Mouse (Mus musculus) spleen, postnatal 10 days (tissue): Measurements from ENCODE around the gene P2ry10b.

Experiments
- DNase-seq, 2 experiments: peaks; one replicate each; pipeline ENCODE4 v3.0.0; 2021 to 2022; ENCODE audit warnings: low spot score in 2 of 2

The P2ry10b gene

GRCm38 (mm10) chrX:107148681-107149080 is at the start of gene P2ry10b:
Gene P2ry10b (plus strand): TSS chrX:107148927.
- no peak for DNase-seq

GRCm38 (mm10) chrX:107116333-107116732 is 32.4 kb upstream of the P2ry10b start:
- no peak for DNase-seq

- no peak for DNase-seq
Measured at GRCm38 (mm10) chrX:107116987-107117386, 31.7 kb upstream of the P2ry10b start.

GRCm38 (mm10) chrX:107143184-107143583 is 5.5 kb upstream of the P2ry10b start:
- DNase-seq: no peak

GRCm38 (mm10) chrX:107143930-107144329 is 4.8 kb upstream of the P2ry10b start:
- DNase-seq: no peak

- DNase-seq: no peak
Measured at GRCm38 (mm10) chrX:107149391-107149993, 765 bp downstream of the P2ry10b start.

- no peak for DNase-seq
Measured at GRCm38 (mm10) chrX:107150027-107150426, 1.3 kb downstream of the P2ry10b start.

- DNase-seq: peak in 1 of 2 experiments; percentile 14
Measured at GRCm38 (mm10) chrX:107150752-107151515, 2.2 kb downstream of the P2ry10b start.

- DNase-seq: no peak
Measured at GRCm38 (mm10) chrX:107156021-107156420, 7.3 kb downstream of the P2ry10b start.

GRCm38 (mm10) chrX:107160496-107160895 is 11.8 kb downstream of the P2ry10b start:
- DNase-seq: no peak

- peak in 1 of 2 experiments; percentile 18 for DNase-seq
Measured at GRCm38 (mm10) chrX:107168281-107168680, 19.6 kb downstream of the P2ry10b start.

- no peak for DNase-seq
Measured at GRCm38 (mm10) chrX:107169128-107169527, 20.4 kb downstream of the P2ry10b start.

- DNase-seq: no peak
Measured at GRCm38 (mm10) chrX:107178742-107179141, 30.0 kb downstream of the P2ry10b start.

GRCm38 (mm10) chrX:107217577-107218090 is 68.9 kb downstream of the P2ry10b start:
- no peak for DNase-seq
